Mouse (Mus musculus) myocyte (in vitro differentiated cells): ENCODE measurements around the gene Sco1. TPM values are rescaled to one million over a fixed set of nuclear protein-coding genes. Genes with fewer than 3 reads are reported as not detected.
A peak's percentile ranks its signal among the peaks of the same experiment; 100 is the strongest.

Experiments
- H3K27me3 ChIP-seq: one replicate; pipeline ENCODE4 v1.6.1; 2011; ENCODE audit not compliant: control insufficient read depth, insufficient read depth, insufficient read length
- H3K36me3 ChIP-seq: one replicate; pipeline ENCODE4 v1.6.1; 2011; ENCODE audit not compliant: control insufficient read depth, insufficient read depth
- H3K4me2 ChIP-seq: one replicate; pipeline ENCODE4 v1.6.1; 2011; ENCODE audit warnings: low read depth, control low read depth
- H3K4me3 ChIP-seq: one replicate; pipeline ENCODE4 v1.5.1; 2011; ENCODE audit warnings: mild to moderate bottlenecking, control low read depth, moderate library complexity
- H3K79me2 ChIP-seq: one replicate; pipeline ENCODE4 v1.6.1; 2011; ENCODE audit not compliant: control insufficient read depth, insufficient read depth
- H3ac ChIP-seq: one replicate; pipeline ENCODE4 v1.6.1; 2011; ENCODE audit not compliant: control insufficient read depth, insufficient read length
- CEBPB ChIP-seq: IDR thresholded peaks from 2 replicates; pipeline ENCODE4 v1.6.1; 2011; ENCODE audit warnings: mild to moderate bottlenecking, moderate library complexity; ENCODE audit not compliant: poor library complexity, insufficient read depth, severe bottlenecking
- E2F4 ChIP-seq: IDR thresholded peaks from one replicate; pipeline ENCODE4 v1.6.1; 2011; ENCODE audit warnings: mild to moderate bottlenecking, control low read depth, moderate library complexity; ENCODE audit not compliant: insufficient read depth
- MAX ChIP-seq: IDR thresholded peaks from one replicate; pipeline ENCODE4 v1.6.1; 2011; ENCODE audit warnings: low read depth, mild to moderate bottlenecking, control low read depth
- MYOD1 ChIP-seq, 3 experiments: IDR thresholded peaks; one replicate each; pipeline ENCODE4 v1.6.1; 2011; ENCODE audit warnings: control low read depth in 2 of 3, low read depth in 2 of 3, mild to moderate bottlenecking in 2 of 3, moderate library complexity in 1 of 3; ENCODE audit not compliant: insufficient read length in 2 of 3, control insufficient read depth in 1 of 3
- MYOG ChIP-seq, 3 experiments: IDR thresholded peaks; one replicate each; pipeline ENCODE4 v1.6.1; 2011; ENCODE audit warnings: control low read depth in 2 of 3, low read depth in 2 of 3, mild to moderate bottlenecking in 2 of 3; ENCODE audit not compliant: insufficient read length in 2 of 3, control insufficient read depth in 1 of 3, insufficient read depth in 1 of 3
- POLR2A ChIP-seq: IDR thresholded peaks from one replicate; pipeline ENCODE4 v1.6.1; 2011; ENCODE audit warnings: low read depth, mild to moderate bottlenecking, control low read depth, moderate library complexity; ENCODE audit not compliant: insufficient read length
- POLR2AphosphoS2 ChIP-seq: IDR thresholded peaks from one replicate; pipeline ENCODE4 v1.6.1; 2011; ENCODE audit warnings: low read depth, control low read depth; ENCODE audit not compliant: insufficient read length
- REST ChIP-seq: IDR thresholded peaks from one replicate; pipeline ENCODE4 v1.6.1; 2011; ENCODE audit warnings: mild to moderate bottlenecking, control low read depth, moderate library complexity; ENCODE audit not compliant: insufficient read depth, insufficient read length
- SRF ChIP-seq: IDR thresholded peaks from one replicate; pipeline ENCODE4 v1.6.1; 2011; ENCODE audit warnings: low read depth; ENCODE audit not compliant: control insufficient read depth, insufficient read length
- TCF12 ChIP-seq: IDR thresholded peaks from one replicate; pipeline ENCODE4 v1.6.1; 2011; ENCODE audit warnings: mild to moderate bottlenecking, control low read depth; ENCODE audit not compliant: poor library complexity, insufficient read depth, severe bottlenecking
- TCF3 ChIP-seq: IDR thresholded peaks from one replicate; pipeline ENCODE4 v1.6.1; 2011; ENCODE audit warnings: low read depth, control low read depth; ENCODE audit not compliant: insufficient read length
- USF1 ChIP-seq: IDR thresholded peaks from one replicate; pipeline ENCODE4 v1.6.1; 2011; ENCODE audit warnings: low read depth, mild to moderate bottlenecking, control low read depth, moderate library complexity
- polyA plus RNA-seq: library from polyadenylated mRNA; unstranded; fragments of >200 nt; fragmentation: generic; extraction: Trizol; gene quantifications from one replicate; pipeline ENCODE4 v1.2.1, GENCODE M21; 2012; ENCODE audit warnings: missing spikeins

The Sco1 gene
- polyA plus RNA-seq, 1 experiment, result 14.7 TPM

GRCm38 (mm10) chr11:67112851-67113202 lies 60.4 kb downstream of the Sco1 start:
- Histone ChIP-seq H3K36me3 (no peaks in the 10 kb centered on the region), H3ac (no peak overlapping the region), H3K27me3 (no peaks in the 10 kb centered on the region), H3K4me3 (no peak overlapping the region), H3K4me2 (no peak overlapping the region), H3K79me2 (no peaks in the 10 kb centered on the region)
- TF ChIP-seq TCF3, result no peak
- no peak for TF ChIP-seq SRF
- no peak for TF ChIP-seq POLR2A
- TF ChIP-seq POLR2AphosphoS2, result no peak
- no peak for TF ChIP-seq USF1
- no peak for TF ChIP-seq MAX
- TF ChIP-seq E2F4, result no peak
- no peak for TF ChIP-seq REST
- TF ChIP-seq CEBPB, result no peak
- no peak for TF ChIP-seq MYOG (IDR thresholded peaks at IDR 0.05; ENCODE audit: control insufficient read depth in 1 of 3, insufficient read depth in 1 of 3, insufficient read length in 2 of 3, low read depth in 2 of 3)
- no peak for TF ChIP-seq MYOD1 (IDR thresholded peaks at IDR 0.05; ENCODE audit: control insufficient read depth in 1 of 3, insufficient read length in 2 of 3, low read depth in 2 of 3)

DNA sequence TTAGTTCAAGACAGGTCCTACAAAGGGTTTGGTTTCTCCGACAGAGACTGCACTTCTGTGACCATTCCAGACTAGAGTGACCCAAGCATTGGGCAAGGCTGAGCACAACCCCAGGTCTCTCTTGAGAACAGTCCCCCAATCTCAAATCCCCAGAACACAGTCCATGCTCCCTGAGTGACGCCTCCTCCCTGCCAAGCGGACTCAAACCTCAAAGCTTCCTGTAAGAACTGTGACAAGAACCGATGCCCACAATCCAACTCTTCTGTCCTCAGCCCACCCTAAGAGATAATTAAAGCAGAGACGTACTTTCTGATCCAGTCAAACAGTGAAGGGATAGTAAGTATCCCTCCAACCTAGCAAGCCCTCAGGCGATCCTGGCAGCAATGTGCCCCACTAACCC lies 60.9 kb downstream of the Sco1 start:
- Histone ChIP-seq H3K27me3 (no peaks in the 10 kb centered on the region), H3ac (no peak overlapping the region), H3K79me2 (no peaks in the 10 kb centered on the region), H3K4me2 (no peak overlapping the region), H3K4me3 (no peak overlapping the region), H3K36me3 (no peaks in the 10 kb centered on the region)
- no peak for TF ChIP-seq POLR2AphosphoS2
- no peak for TF ChIP-seq REST
- TF ChIP-seq SRF, result no peak
- TF ChIP-seq TCF3, result no peak
- no peak for TF ChIP-seq MYOG (IDR thresholded peaks at IDR 0.05; ENCODE audit: control insufficient read depth in 1 of 3, insufficient read depth in 1 of 3, insufficient read length in 2 of 3, low read depth in 2 of 3)
- TF ChIP-seq CEBPB, result no peak
- no peak for TF ChIP-seq TCF12
- TF ChIP-seq POLR2A, result no peak
- no peak for TF ChIP-seq MAX
- TF ChIP-seq MYOD1 (IDR thresholded peaks at IDR 0.05; ENCODE audit: control insufficient read depth in 1 of 3, insufficient read length in 2 of 3, low read depth in 2 of 3), result no peak
- TF ChIP-seq USF1, result no peak
- no peak for TF ChIP-seq E2F4

DNA sequence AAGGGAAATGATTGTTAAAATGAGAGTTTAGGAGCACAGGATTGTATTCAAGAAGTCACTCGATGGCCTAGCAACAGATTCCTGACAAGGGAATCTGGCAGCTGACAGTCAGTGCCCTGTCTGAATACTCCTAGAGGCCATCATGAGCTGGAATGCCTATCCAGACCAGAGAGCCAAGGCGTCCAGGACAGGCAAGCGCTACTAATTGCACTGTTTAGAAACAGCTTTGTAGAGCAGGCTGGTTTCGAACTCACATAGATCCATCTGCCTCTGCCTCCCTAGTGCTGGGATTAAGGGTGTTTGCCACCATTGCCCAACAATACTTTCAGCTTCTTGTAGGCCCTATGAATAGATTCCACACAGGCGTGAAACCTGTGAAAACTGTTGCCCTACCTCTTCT lies 61.8 kb downstream of the Sco1 start:
- no peaks in the 10 kb centered on the region for H3K36me3 ChIP-seq
- H3K79me2 ChIP-seq, result no peaks in the 10 kb centered on the region
- no peak overlapping the region for H3ac ChIP-seq
- no peak overlapping the region for H3K4me2 ChIP-seq
- no peak for TF ChIP-seq SRF
- no peak for TF ChIP-seq USF1
- no peak for TF ChIP-seq MYOD1 (IDR thresholded peaks at IDR 0.05; ENCODE audit: control insufficient read depth in 1 of 3, insufficient read length in 2 of 3, low read depth in 2 of 3)
- TF ChIP-seq CEBPB, result no peak
- no peak overlapping the region for H3K4me3 ChIP-seq
- H3K27me3 ChIP-seq, result no peaks in the 10 kb centered on the region

GRCm38 (mm10) chr11:67114901-67115300 lies 62.4 kb downstream of the Sco1 start:
- H3K4me2 ChIP-seq, result no peak overlapping the region
- TF ChIP-seq POLR2A (no peak), MYOG (IDR thresholded peaks at IDR 0.05; ENCODE audit: control insufficient read depth in 1 of 3, insufficient read depth in 1 of 3, insufficient read length in 2 of 3, low read depth in 2 of 3) (no peak), E2F4 (no peak), MAX (no peak), POLR2AphosphoS2 (no peak), MYOD1 (IDR thresholded peaks at IDR 0.05; ENCODE audit: control insufficient read depth in 1 of 3, insufficient read length in 2 of 3, low read depth in 2 of 3) (peak in 1 of 3 experiments; percentile 60), USF1 (no peak)
- H3K36me3 ChIP-seq, result no peaks in the 10 kb centered on the region
- no peak overlapping the region for H3K4me3 ChIP-seq
- no peaks in the 10 kb centered on the region for H3K79me2 ChIP-seq
- H3ac ChIP-seq, result no peak overlapping the region
- H3K27me3 ChIP-seq, result no peaks in the 10 kb centered on the region

Other genes starting within 250 kb of the Sco1 start
- not detected for gene Pirt, start 140.7 kb upstream of the Sco1 start, polyA plus RNA-seq
- gene Tmem238l, start 96.0 kb upstream of the Sco1 start, polyA plus RNA-seq, result not detected
- 0.70 TPM for gene Tmem220, start 27.5 kb upstream of the Sco1 start, polyA plus RNA-seq
- 13.1 TPM for gene Adprm, start 76 bp upstream of the Sco1 start, polyA plus RNA-seq
- 876 TPM for gene Myh3, start 25.6 kb downstream of the Sco1 start, polyA plus RNA-seq
- gene Myh2, start 118.4 kb downstream of the Sco1 start, polyA plus RNA-seq, result 0.54 TPM
- 7.4 TPM for gene Myh1, start 147.4 kb downstream of the Sco1 start, polyA plus RNA-seq
- 15.9 TPM for gene Myh4, start 185.4 kb downstream of the Sco1 start, polyA plus RNA-seq
- 10.4 TPM for gene Myh8, start 224.5 kb downstream of the Sco1 start, polyA plus RNA-seq